Mouse (Mus musculus): ENCODE measurements at regions not wholly inside any gene's neighbourhood (a gene's known extent, or its start where the extent isn't known, plus 50 kb on each side); places are given as distances from the start of the nearest gene placed in this dataset.
A peak's percentile ranks its signal among the peaks of the same experiment; 100 is the strongest.

DNA sequence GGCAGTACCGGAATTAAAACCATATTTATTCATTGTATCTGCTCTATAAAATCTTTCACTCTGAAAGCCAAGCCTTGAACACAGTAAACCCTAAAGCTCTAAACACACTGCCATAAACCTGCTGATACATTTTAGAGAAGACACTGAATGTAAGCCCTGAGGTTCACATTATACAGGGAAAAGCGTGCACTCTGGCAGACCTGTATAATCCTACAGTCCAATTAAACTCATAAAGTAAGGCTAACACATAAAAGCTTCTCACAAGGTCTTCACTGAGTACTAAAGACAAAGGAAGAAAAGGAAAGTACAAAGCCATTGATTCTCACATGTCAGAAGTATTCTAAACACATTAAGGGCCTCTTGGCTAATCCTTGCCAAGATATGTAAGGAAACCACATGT lies 302.8 kb downstream of the Cylc2 start:
- Histone ChIP-seq H3K36me3 (no peaks in the 10 kb centered on the region), H3K9ac (no peak overlapping the region), H3K4me3 (no peak overlapping the region), H3K4me1 (peaks cover 3% of the 10 kb centered on the region; the same call in 1 of the 2 replicates), H3K27ac (no peak overlapping the region), H3K27me3 (no peaks in the 10 kb centered on the region), H3K4me2 (replicated peaks) (no peak overlapping the region), H3K9me3 (no peaks in the 10 kb centered on the region)
- peak; percentile 58 for ATAC-seq (ENCODE audit: low FRiP score, low read depth)
- 25% methylated on average over 2 of the region's 2 CpGs for whole genome bisulfite sequencing

- no peaks in the 10 kb centered on the region for H3K9me3 ChIP-seq
- ATAC-seq (ENCODE audit: low FRiP score, low read depth), result no peak; the same call in 1 of the 2 replicates
- H3K4me2 ChIP-seq (replicated peaks), result no peak overlapping the region
- no peaks in the 10 kb centered on the region for H3K36me3 ChIP-seq
- no peak overlapping the region for H3K27ac ChIP-seq
- H3K27me3 ChIP-seq, result no peaks in the 10 kb centered on the region
- H3K9ac ChIP-seq, result no peak overlapping the region
- H3K4me1 ChIP-seq, result peaks cover 3% of the 10 kb centered on the region; the same call in 1 of the 2 replicates
- no peak overlapping the region for H3K4me3 ChIP-seq
These were observed 303.3 kb downstream of the Cylc2 start for GRCm38 (mm10) chr4:51519750-51520149.

DNA sequence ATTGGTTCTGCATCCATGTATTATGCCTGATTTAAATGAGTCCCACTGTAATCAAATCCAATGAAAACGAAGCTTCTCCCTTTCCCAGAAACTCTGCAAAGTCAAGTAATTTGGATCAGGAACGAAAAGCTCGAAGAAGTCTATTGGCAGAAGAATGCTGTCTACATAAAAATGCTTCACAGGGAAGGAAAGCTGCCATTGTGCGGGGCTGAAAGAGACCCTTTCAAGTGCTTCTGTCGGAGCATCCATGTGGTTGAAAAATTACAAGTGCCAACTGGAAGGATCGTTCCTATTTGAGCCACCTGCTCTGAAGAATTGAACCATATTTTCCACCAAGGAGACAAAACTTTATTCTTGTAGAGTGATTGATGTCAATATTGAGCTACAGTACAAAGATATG lies 328.9 kb downstream of the Cylc2 start:
- Histone ChIP-seq H3K9ac (no peak overlapping the region), H3K36me3 (no peaks in the 10 kb centered on the region), H3K4me2 (replicated peaks) (no peak overlapping the region), H3K9me3 (no peaks in the 10 kb centered on the region), H3K27ac (no peak overlapping the region), H3K27me3 (no peaks in the 10 kb centered on the region), H3K4me3 (no peak overlapping the region), H3K4me1 (no peaks in the 10 kb centered on the region)
- ATAC-seq (ENCODE audit: low FRiP score, low read depth), result no peak
- 77% methylated on average over 6 of the region's 6 CpGs for WGBS

DNA sequence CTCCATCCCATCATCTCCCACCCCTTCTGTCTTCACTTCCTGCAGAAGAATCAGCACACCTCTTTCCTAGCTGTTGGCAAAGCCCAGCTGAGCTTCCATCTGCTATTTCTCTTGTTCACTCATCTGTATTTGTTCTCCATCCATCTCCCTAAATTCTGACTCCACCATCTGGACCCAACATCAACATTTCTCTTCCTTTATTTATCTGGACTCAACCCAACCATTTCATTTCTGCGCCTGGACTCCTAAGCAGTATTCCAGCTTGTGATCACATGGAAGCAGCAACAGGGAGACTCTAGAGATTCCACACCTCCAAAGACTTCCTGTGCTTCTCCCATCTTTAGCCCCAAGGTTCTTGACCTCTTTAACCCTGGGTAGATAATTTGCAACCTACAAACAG lies 343.2 kb downstream of the Cylc2 start:
- Histone ChIP-seq H3K27me3 (no peaks in the 10 kb centered on the region), H3K4me1 (peaks cover 12% of the 10 kb centered on the region), H3K4me2 (replicated peaks) (no peak overlapping the region), H3K36me3 (no peaks in the 10 kb centered on the region), H3K27ac (no peak overlapping the region), H3K9me3 (no peaks in the 10 kb centered on the region), H3K4me3 (no peak overlapping the region), H3K9ac (no peak overlapping the region)
- ATAC-seq (ENCODE audit: low FRiP score, low read depth), result peak; percentile 73; the same call in 1 of the 2 replicates
- 84% methylated on average over 1 of the region's 1 CpGs for WGBS

DNA sequence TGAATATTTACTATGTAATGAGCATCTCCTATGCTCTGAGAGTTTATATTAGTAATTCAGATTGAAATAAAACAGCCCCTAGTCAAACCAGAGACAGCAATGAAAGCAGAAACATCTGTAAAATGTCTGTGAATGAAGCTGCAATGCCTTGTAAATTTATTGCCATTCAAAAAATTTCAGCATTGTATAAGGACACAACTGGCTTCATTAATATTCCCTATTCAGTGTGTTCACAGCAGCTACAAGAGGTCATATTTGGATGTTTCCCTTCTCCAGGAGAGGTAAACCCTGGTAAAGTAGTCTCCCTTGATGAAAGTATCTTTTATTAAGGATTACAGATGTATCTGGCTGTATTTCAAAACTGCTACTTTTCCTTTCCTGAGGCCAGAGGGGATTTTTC lies 343.6 kb downstream of the Cylc2 start:
- Histone ChIP-seq H3K4me3 (no peak overlapping the region), H3K27ac (no peak overlapping the region), H3K4me2 (replicated peaks) (no peak overlapping the region), H3K4me1 (peaks cover 12% of the 10 kb centered on the region), H3K27me3 (no peaks in the 10 kb centered on the region), H3K9ac (no peak overlapping the region), H3K36me3 (no peaks in the 10 kb centered on the region), H3K9me3 (no peaks in the 10 kb centered on the region)
- peak; percentile 59; the same call in 1 of the 2 replicates for ATAC-seq (ENCODE audit: low FRiP score, low read depth)

DNA sequence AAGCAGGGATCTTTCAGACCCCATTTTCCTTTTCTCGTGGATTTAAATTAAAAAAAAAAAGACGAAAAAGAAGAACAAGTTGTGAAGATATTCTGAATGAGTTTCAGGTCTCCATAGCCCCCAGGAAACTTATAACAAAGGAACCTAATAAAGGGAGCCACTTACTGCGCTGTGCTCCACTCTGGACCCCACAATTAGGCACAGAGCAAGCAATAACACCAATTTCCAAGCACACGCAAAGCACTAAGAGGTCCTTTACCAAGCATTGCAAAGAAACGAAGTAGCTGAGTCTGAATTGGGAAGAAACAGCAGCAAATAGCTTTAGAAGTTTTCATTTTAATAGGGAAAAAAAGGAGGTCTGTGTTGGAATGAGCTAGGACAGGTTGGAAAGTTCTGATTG lies 345.9 kb downstream of the Cylc2 start:
- no peak for ATAC-seq (ENCODE audit: low FRiP score, low read depth)
- Histone ChIP-seq H3K27me3 (no peaks in the 10 kb centered on the region), H3K4me1 (peaks cover 12% of the 10 kb centered on the region), H3K9me3 (no peaks in the 10 kb centered on the region), H3K36me3 (no peaks in the 10 kb centered on the region), H3K27ac (no peak overlapping the region), H3K4me3 (no peak overlapping the region), H3K9ac (no peak overlapping the region), H3K4me2 (replicated peaks) (no peak overlapping the region)
- WGBS, result 36% methylated on average over 5 of the region's 5 CpGs

DNA sequence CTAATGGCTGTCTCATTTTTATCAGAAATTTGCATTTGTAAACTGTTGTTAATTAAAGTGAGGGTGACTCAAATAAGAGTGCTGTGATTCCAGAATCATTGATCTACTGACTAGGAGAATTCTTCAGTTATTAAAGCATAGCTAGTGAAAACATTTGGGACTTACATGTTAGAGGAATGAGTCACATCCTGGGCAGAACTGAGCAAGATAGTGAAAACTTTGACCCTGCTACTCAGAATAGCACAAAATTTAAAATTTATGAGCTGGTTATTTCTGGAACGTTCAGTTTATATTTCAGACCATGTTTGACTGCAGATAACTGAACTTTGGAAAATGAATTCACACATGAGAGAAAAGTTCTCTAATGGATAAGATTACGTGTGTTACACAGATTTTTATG lies 360.0 kb downstream of the Cylc2 start:
- 66% methylated on average over 2 of the region's 2 CpGs for WGBS
- H3K4me1 ChIP-seq, result no peaks in the 10 kb centered on the region

GRCm38 (mm10) chr4:51594044-51594443 lies 377.6 kb downstream of the Cylc2 start:
- Histone ChIP-seq H3K9me3 (no peaks in the 10 kb centered on the region; the same call in 1 of the 2 replicates), H3K4me2 (replicated peaks) (no peak overlapping the region), H3K27ac (no peak overlapping the region), H3K4me3 (no peak overlapping the region), H3K36me3 (no peaks in the 10 kb centered on the region), H3K4me1 (no peaks in the 10 kb centered on the region), H3K9ac (no peak overlapping the region), H3K27me3 (no peaks in the 10 kb centered on the region)
- 76% methylated on average over 4 of the region's 4 CpGs for WGBS
- no peak for ATAC-seq (ENCODE audit: low FRiP score, low read depth)

More for the DNA sequence above, 360.0 kb downstream of the Cylc2 start:
- Histone ChIP-seq H3K4me3 (no peak overlapping the region), H3K4me2 (replicated peaks) (no peak overlapping the region), H3K36me3 (no peaks in the 10 kb centered on the region), H3K27ac (no peak overlapping the region), H3K9ac (no peak overlapping the region), H3K9me3 (no peaks in the 10 kb centered on the region), H3K27me3 (no peaks in the 10 kb centered on the region)
- ATAC-seq (ENCODE audit: low FRiP score, low read depth), result no peak

- H3K4me2 ChIP-seq (replicated peaks), result no peak overlapping the region
- no peak overlapping the region for H3K27ac ChIP-seq
- no peaks in the 10 kb centered on the region for H3K27me3 ChIP-seq
- ATAC-seq (ENCODE audit: low FRiP score, low read depth), result no peak
- 72% methylated on average over 3 of the region's 3 CpGs for WGBS
- H3K36me3 ChIP-seq, result no peaks in the 10 kb centered on the region
- H3K9me3 ChIP-seq, result no peaks in the 10 kb centered on the region
- no peaks in the 10 kb centered on the region for H3K4me1 ChIP-seq
- no peak overlapping the region for H3K9ac ChIP-seq
- no peak overlapping the region for H3K4me3 ChIP-seq
These were observed 381.4 kb downstream of the Cylc2 start for GRCm38 (mm10) chr4:51597850-51598249.

DNA sequence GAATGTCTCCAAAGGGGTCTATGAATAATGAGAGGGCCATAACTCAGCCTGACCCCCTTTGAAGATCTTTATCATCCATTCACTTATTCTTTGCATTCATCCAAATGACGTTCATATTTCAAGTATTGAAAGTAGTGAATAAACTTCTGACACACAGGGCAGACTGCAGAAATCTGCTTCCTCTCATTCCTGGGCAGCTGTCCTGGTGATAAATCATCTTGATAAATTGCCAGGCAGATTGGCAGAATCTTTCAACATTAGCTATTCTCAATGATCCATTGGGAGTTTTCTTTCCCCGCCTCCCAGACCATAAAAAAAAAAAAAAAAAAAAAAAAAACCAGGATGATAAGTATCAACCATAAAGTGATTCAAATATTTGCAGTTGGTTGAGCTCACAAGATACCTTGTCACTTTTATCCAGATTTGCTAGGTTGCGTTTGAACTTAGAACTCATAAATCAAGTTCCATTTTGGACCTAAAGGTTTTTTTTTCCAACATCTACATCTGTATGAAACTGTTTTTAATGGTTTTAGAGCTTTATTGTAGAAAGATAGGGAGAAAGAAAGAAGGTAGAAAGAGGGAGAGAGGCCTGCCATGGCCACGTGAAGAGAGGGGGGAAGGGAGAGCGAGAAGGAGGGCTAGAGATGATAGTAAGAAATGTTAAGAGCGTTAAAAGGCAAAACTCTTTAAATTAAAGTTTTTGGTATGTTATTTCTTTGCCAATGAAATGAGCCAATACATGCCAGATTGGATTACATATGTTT lies 383.7 kb downstream of the Cylc2 start:
- Histone ChIP-seq H3K4me3 (no peak overlapping the region), H3K9ac (no peak overlapping the region), H3K4me1 (no peaks in the 10 kb centered on the region), H3K27me3 (no peaks in the 10 kb centered on the region), H3K27ac (no peak overlapping the region), H3K9me3 (no peaks in the 10 kb centered on the region), H3K4me2 (replicated peaks) (no peak overlapping the region), H3K36me3 (no peaks in the 10 kb centered on the region)
- no peak for ATAC-seq (ENCODE audit: low FRiP score, low read depth)
- 81% methylated on average over 6 of the region's 6 CpGs for WGBS

- 64% methylated on average over 3 of the region's 3 CpGs for WGBS
- ATAC-seq (ENCODE audit: low FRiP score, low read depth), result no peak
- no peaks in the 10 kb centered on the region for H3K27me3 ChIP-seq
These were observed 410.8 kb downstream of the Cylc2 start for GRCm38 (mm10) chr4:51627289-51627688.

DNA sequence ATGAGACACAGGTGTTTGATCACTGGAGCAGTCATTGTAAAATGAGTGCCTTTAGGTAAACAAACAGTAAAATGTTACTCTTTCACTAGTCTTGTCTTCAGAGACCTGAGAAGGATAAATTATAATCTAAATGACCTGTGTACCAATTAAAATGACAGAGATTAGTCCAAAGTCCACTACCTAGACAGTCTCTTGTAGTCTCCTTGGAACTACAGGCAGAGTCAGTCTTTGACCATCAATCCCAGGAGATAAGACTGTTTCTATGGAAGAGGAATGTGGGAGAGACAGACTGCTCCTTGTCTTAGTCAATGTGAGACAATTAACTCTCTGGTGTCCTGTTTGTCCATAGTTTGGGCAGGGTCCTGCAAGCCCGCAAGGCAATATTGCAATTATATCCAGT lies 417.0 kb downstream of the Cylc2 start:
- no peak overlapping the region for H3K27ac ChIP-seq
- H3K4me1 ChIP-seq, result no peaks in the 10 kb centered on the region
- no peak overlapping the region for H3K9ac ChIP-seq
- no peaks in the 10 kb centered on the region for H3K36me3 ChIP-seq
- no peak overlapping the region for H3K4me3 ChIP-seq
- H3K27me3 ChIP-seq, result no peaks in the 10 kb centered on the region
- 94% methylated on average over 1 of the region's 1 CpGs for WGBS
- ATAC-seq (ENCODE audit: low FRiP score, low read depth), result no peak
- H3K9me3 ChIP-seq, result no peaks in the 10 kb centered on the region
- no peak overlapping the region for H3K4me2 ChIP-seq (replicated peaks)

More at GRCm38 (mm10) chr4:51627289-51627688, 410.8 kb downstream of the Cylc2 start:
- Histone ChIP-seq H3K4me3 (no peak overlapping the region), H3K9ac (no peak overlapping the region), H3K4me1 (no peaks in the 10 kb centered on the region), H3K27ac (no peak overlapping the region), H3K9me3 (no peaks in the 10 kb centered on the region), H3K36me3 (no peaks in the 10 kb centered on the region), H3K4me2 (replicated peaks) (no peak overlapping the region)

DNA sequence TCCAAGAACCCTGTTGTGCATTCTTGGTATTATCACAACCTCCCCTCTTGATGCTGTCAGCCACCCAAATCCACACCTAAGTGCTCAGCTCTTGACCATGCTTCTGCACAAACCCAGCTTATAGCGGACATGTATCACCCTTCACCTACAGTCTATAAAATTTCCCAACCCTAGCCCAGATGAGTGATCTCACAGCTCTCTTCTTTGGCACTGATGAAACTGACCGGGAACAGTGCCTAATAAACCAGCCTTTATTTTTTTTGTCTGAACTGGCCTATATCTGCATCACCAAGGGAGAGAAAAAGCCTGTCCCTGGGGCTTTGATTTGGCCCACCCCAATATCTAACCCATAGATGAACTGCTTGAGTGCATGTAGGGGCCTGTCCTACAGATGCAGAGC lies 440.8 kb downstream of the Cylc2 start:
- Histone ChIP-seq H3K4me2 (replicated peaks) (no peak overlapping the region), H3K36me3 (no peaks in the 10 kb centered on the region), H3K9me3 (no peaks in the 10 kb centered on the region), H3K4me3 (no peak overlapping the region), H3K9ac (no peak overlapping the region), H3K27me3 (no peaks in the 10 kb centered on the region), H3K4me1 (no peaks in the 10 kb centered on the region), H3K27ac (no peak overlapping the region)
- 87% methylated on average over 2 of the region's 2 CpGs for WGBS
- no peak for ATAC-seq (ENCODE audit: low FRiP score, low read depth)

Measured in limb, embryonic 13.5 days (tissue).